Mouse (Mus musculus): Measurements from ENCODE around the gene 2900026A02Rik.

DNA sequence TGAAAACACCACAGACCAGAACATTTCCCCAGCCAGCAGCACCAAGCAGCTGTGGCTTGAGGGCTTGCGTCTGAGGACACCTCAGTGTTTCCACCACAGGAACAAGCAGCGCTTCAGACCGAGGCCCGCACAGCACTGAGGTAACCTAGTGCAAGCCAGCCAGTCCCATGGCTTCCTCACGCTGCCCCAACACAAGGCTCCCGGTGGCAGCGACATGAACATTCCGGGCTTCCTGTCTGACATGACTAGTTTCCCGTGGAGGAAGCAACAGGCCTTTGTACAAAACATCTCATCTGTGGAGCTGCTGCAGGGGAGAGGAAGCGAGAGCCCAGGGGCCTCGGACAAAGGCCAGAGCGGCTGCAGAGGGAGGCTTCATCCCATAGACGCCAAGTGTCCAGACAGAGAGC, 88.4 kb downstream of the 2900026A02Rik start:
- no peak for TF ChIP-seq POLR2A (IDR thresholded peaks at IDR 0.05; ENCODE audit: insufficient read depth, low read depth, low read length)
- no peak for TF ChIP-seq CTCF (IDR thresholded peaks at IDR 0.05)
- TF ChIP-seq EP300 (IDR thresholded peaks at IDR 0.05; ENCODE audit: insufficient read depth, low read depth, low read length) = no peak

Data from heart, adult 2 months (tissue).